26 mouse cellular contexts compared by ENCODE assay signal in genomic region chr3:157192021-157192420, GRCm38 (mm10).
"Had no signal": no experiment of that assay in that cellular context is flagged by ENCODE, and none has a peak within 500 bp of the region (broad histone marks: within the 10 kb centered on the region; RNA-seq: fewer than 3 reads in every experiment).

No protein-coding gene starts in this region.

- H3K9me3 ChIP-seq: heart, embryonic 13.5 days; heart, embryonic 15.5 days; hindbrain, embryonic 13.5 days; hindbrain, embryonic 15.5 days; kidney, embryonic 15.5 days; limb, embryonic 13.5 days; limb, embryonic 15.5 days; liver, embryonic 12.5 days had no signal

- H3K27me3 ChIP-seq: heart, embryonic 13.5 days; heart, embryonic 15.5 days; hindbrain, embryonic 13.5 days; hindbrain, embryonic 15.5 days; kidney, embryonic 15.5 days; limb, embryonic 13.5 days; limb, embryonic 15.5 days; liver, embryonic 12.5 days had no signal

- H3K36me3 ChIP-seq: heart, embryonic 13.5 days; heart, embryonic 15.5 days; hindbrain, embryonic 13.5 days; hindbrain, embryonic 15.5 days; kidney, embryonic 15.5 days; limb, embryonic 13.5 days; limb, embryonic 15.5 days; liver, embryonic 12.5 days had no signal

- DNase-seq: gastrocnemius, postnatal 14 days; gastrocnemius, postnatal 36 days; heart, adult 2 months; heart, postnatal 14 days; heart, postnatal 36 days; kidney, adult 11 months; kidney, adult 2 months; kidney, adult 9 months; kidney, postnatal 14 days; kidney, postnatal 36 days; layer of hippocampus, postnatal 36 days; left cerebral cortex, postnatal 4 days had no signal

- H3K4me2 ChIP-seq: heart, embryonic 11.5 days; heart, embryonic 13.5 days; heart, embryonic 15.5 days; hindbrain, embryonic 13.5 days; hindbrain, embryonic 15.5 days; kidney, embryonic 15.5 days; limb, embryonic 13.5 days; limb, embryonic 15.5 days; liver, embryonic 12.5 days had no signal

- H3K4me1 ChIP-seq: hindbrain, embryonic 13.5 days; hindbrain, embryonic 15.5 days; kidney, embryonic 15.5 days; limb, embryonic 13.5 days; liver, embryonic 12.5 days had no signal

- H3K9ac ChIP-seq: heart, embryonic 13.5 days; heart, embryonic 15.5 days; hindbrain, embryonic 13.5 days; hindbrain, embryonic 15.5 days; kidney, embryonic 15.5 days; limb, embryonic 13.5 days; limb, embryonic 15.5 days; liver, embryonic 12.5 days; liver, embryonic 14.5 days had no signal

- ATAC-seq: hindbrain, postnatal 0 days; intestine, embryonic 16.5 days; liver, embryonic 12.5 days had no signal

- H3K4me3 ChIP-seq: heart, adult 2 months; heart, embryonic 13.5 days; heart, embryonic 15.5 days; hindbrain, embryonic 13.5 days; hindbrain, embryonic 15.5 days; kidney, embryonic 15.5 days; left cerebral cortex, adult 2 months; limb, embryonic 13.5 days; limb, embryonic 15.5 days; liver, embryonic 12.5 days had no signal

- H3K27ac ChIP-seq: heart, adult 2 months; heart, embryonic 13.5 days; heart, embryonic 15.5 days; hindbrain, embryonic 13.5 days; hindbrain, embryonic 15.5 days; hindbrain, postnatal 0 days; kidney, embryonic 15.5 days; kidney, postnatal 0 days; left cerebral cortex, adult 2 months; limb, embryonic 13.5 days; limb, embryonic 15.5 days; liver, embryonic 12.5 days; liver, embryonic 14.5 days had no signal
